18 mouse cellular contexts compared by ENCODE assay signal in the genomic region with DNA sequence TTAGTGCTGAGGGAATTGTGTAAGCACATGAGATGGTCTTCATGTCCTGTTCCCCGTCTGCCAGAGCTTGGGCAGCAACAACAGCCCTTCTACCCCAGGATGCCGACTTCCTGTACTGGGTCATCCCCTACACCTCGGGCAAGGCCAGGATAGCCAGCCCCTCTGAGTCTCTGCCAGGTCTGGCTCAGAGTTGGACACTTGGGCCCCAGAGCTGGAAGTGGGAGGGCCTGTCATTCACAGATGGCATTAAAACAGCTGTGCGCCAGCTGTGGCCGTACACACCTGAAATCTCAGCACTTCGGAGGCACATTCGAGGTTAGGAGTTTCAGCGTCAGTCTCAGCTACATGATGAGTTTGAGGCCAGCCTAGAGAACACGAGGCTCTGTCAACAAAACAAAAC. TPM values are rescaled to one million over a fixed set of nuclear protein-coding genes. Genes with fewer than 3 reads are reported as not detected.
A peak's percentile ranks its signal among the peaks of the same experiment; 100 is the strongest.
DNase-seq lines count a peak whose midpoint lies in the region; ATAC-seq and TF ChIP-seq lines count a peak whose summit lies in the region.
"Had no signal": no experiment of that assay in that cellular context is flagged by ENCODE, and none has a peak within 500 bp of the region (broad histone marks: within the 10 kb centered on the region; RNA-seq: fewer than 3 reads in every experiment).

No protein-coding gene starts in this region.

- peaks cover 10% of the 10 kb centered on the region; the same call in 1 of the 2 replicates for H3K27me3 ChIP-seq in hindbrain, embryonic 13.5 days
- peaks cover 22% of the 10 kb centered on the region; the same call in 1 of the 2 replicates for H3K27me3 ChIP-seq in hindbrain, embryonic 10.5 days (ENCODE audit: insufficient read depth, poor library complexity, severe bottlenecking)
- no peaks in the 10 kb centered on the region for H3K27me3 ChIP-seq in C2C12 (ENCODE audit: control insufficient read depth, insufficient read depth, insufficient read length)
- no peaks in the 10 kb centered on the region for H3K27me3 ChIP-seq in embryonic facial prominence, embryonic 14.5 days (replicated peaks; ENCODE audit: control insufficient read depth, insufficient read depth, low read length)
- no peaks in the 10 kb centered on the region; the same call in 1 of the 2 replicates for H3K27me3 ChIP-seq in forebrain, embryonic 12.5 days
- H3K27me3 ChIP-seq: stomach, embryonic 15.5 days had no signal

- ATAC-seq in hindbrain, embryonic 13.5 days (ENCODE audit: low FRiP score), result no peak
- no peak for ATAC-seq in embryonic facial prominence, embryonic 14.5 days (ENCODE audit: low read depth)
- no peak for ATAC-seq in forebrain, embryonic 12.5 days (ENCODE audit: low FRiP score)
- ATAC-seq: hindbrain, embryonic 16.5 days had no signal

- peak; percentile 55 for DNase-seq in adrenal gland, adult 2 months
- DNase-seq in adrenal gland, postnatal 25 days, result no peak
- no peak for DNase-seq in hindbrain, embryonic 10.5 days (ENCODE audit: low spot score)
- no peak for DNase-seq in embryonic facial prominence, embryonic 14.5 days (ENCODE audit: low spot score)
- DNase-seq in urinary bladder, postnatal 25 days (ENCODE audit: low spot score), result no peak
- DNase-seq: B cell, adult 2 months; cerebellum, adult 11-12 months; kidney, adult 18-20 months; kidney, postnatal 14 days; left cerebral cortex, postnatal 4 days; lung, postnatal 36 days; right cerebral cortex, adult 18-20 months had no signal

- 0 out of 2 replicates have a peak overlapping the region, but pooled peaks have one; percentile 29 for H3K9ac ChIP-seq in hindbrain, embryonic 13.5 days
- H3K9ac ChIP-seq in embryonic facial prominence, embryonic 14.5 days (ENCODE audit: low read depth, low read length), result no peak overlapping the region
- H3K9ac ChIP-seq in forebrain, embryonic 12.5 days, result no peak overlapping the region
- H3K9ac ChIP-seq: midbrain, embryonic 12.5 days; stomach, embryonic 15.5 days had no signal

- peaks cover 89% of the 10 kb centered on the region for H3K79me2 ChIP-seq in C2C12 (ENCODE audit: control insufficient read depth, insufficient read depth)

- no peak for TF ChIP-seq CTCF in C2C12 (IDR thresholded peaks at IDR 0.05; ENCODE audit: control insufficient read depth, insufficient read depth, insufficient read length)

- H3K36me3 ChIP-seq in hindbrain, embryonic 13.5 days, result no peaks in the 10 kb centered on the region
- H3K36me3 ChIP-seq in hindbrain, embryonic 10.5 days, result no peaks in the 10 kb centered on the region
- H3K36me3 ChIP-seq in C2C12 (ENCODE audit: control insufficient read depth, insufficient read depth), result peaks cover 61% of the 10 kb centered on the region
- H3K36me3 ChIP-seq in embryonic facial prominence, embryonic 14.5 days (ENCODE audit: control insufficient read depth, insufficient read depth, low read length), result no peaks in the 10 kb centered on the region; the same call in 1 of the 2 replicates
- H3K36me3 ChIP-seq in forebrain, embryonic 12.5 days (replicated peaks), result no peaks in the 10 kb centered on the region
- H3K36me3 ChIP-seq: midbrain, embryonic 12.5 days; stomach, embryonic 15.5 days had no signal

- no peak overlapping the region for H3K4me2 ChIP-seq in hindbrain, embryonic 13.5 days
- no peak overlapping the region for H3K4me2 ChIP-seq in embryonic facial prominence, embryonic 14.5 days (ENCODE audit: low read depth, low read length)
- H3K4me2 ChIP-seq in forebrain, embryonic 12.5 days, result no peak overlapping the region
- H3K4me2 ChIP-seq: midbrain, embryonic 12.5 days; stomach, embryonic 15.5 days had no signal

- peak overlapping the region; percentile 16 for H3ac ChIP-seq in C2C12 (ENCODE audit: control insufficient read depth, insufficient read length, low read depth)

- H3K79me3 ChIP-seq in C2C12 (ENCODE audit: low read depth), result peaks cover 71% of the 10 kb centered on the region

- 82% methylated on average over 9 of the region's 9 CpGs for WGBS in hindbrain, embryonic 13.5 days
- WGBS in hindbrain, embryonic 10.5 days, result 73% methylated on average over 9 of the region's 9 CpGs
- WGBS in embryonic facial prominence, embryonic 14.5 days, result 48% methylated on average over 9 of the region's 9 CpGs
- WGBS in forebrain, embryonic 12.5 days, result 74% methylated on average over 9 of the region's 9 CpGs

- no peak overlapping the region for H3K27ac ChIP-seq in hindbrain, embryonic 13.5 days
- H3K27ac ChIP-seq in hindbrain, embryonic 10.5 days, result no peak overlapping the region
- 0 out of 2 replicates have a peak overlapping the region, but pooled peaks have one; percentile 23 for H3K27ac ChIP-seq in embryonic facial prominence, embryonic 14.5 days (replicated peaks; ENCODE audit: low read depth, low read length)
- no peak overlapping the region for H3K27ac ChIP-seq in forebrain, embryonic 12.5 days
- H3K27ac ChIP-seq: midbrain, embryonic 12.5 days had no signal

- H3K9me3 ChIP-seq in hindbrain, embryonic 13.5 days, result no peaks in the 10 kb centered on the region
- no peaks in the 10 kb centered on the region for H3K9me3 ChIP-seq in hindbrain, embryonic 10.5 days
- H3K9me3 ChIP-seq in embryonic facial prominence, embryonic 14.5 days (ENCODE audit: control insufficient read depth, low read length), result no peaks in the 10 kb centered on the region
- no peaks in the 10 kb centered on the region for H3K9me3 ChIP-seq in forebrain, embryonic 12.5 days
- H3K9me3 ChIP-seq: midbrain, embryonic 12.5 days; stomach, embryonic 15.5 days had no signal

- no peak overlapping the region for H3K4me3 ChIP-seq in hindbrain, embryonic 13.5 days
- no peak overlapping the region for H3K4me3 ChIP-seq in hindbrain, embryonic 10.5 days
- H3K4me3 ChIP-seq in C2C12 (ENCODE audit: insufficient read depth, poor library complexity, severe bottlenecking), result no peak overlapping the region
- no peak overlapping the region for H3K4me3 ChIP-seq in embryonic facial prominence, embryonic 14.5 days (ENCODE audit: low read depth, low read length)
- no peak overlapping the region for H3K4me3 ChIP-seq in forebrain, embryonic 12.5 days (replicated peaks)
- H3K4me3 ChIP-seq: midbrain, embryonic 12.5 days; stomach, embryonic 15.5 days had no signal

- H3K4me1 ChIP-seq in hindbrain, embryonic 13.5 days (replicated peaks), result peaks cover 32% of the 10 kb centered on the region
- peaks cover 67% of the 10 kb centered on the region for H3K4me1 ChIP-seq in hindbrain, embryonic 10.5 days (replicated peaks)
- peaks cover 34% of the 10 kb centered on the region for H3K4me1 ChIP-seq in embryonic facial prominence, embryonic 14.5 days (ENCODE audit: control insufficient read depth, insufficient read depth, low read length)
- H3K4me1 ChIP-seq in forebrain, embryonic 12.5 days, result peaks cover 24% of the 10 kb centered on the region

TF ChIP-seq in C2C12, 6 proteins besides CTCF, POLR2A, EP300 and RAD21:
- TF ChIP-seq FOSL1 (IDR thresholded peaks at IDR 0.05; ENCODE audit: insufficient read depth, low read length, poor library complexity, severe bottlenecking) (no peak), MYOD1 (IDR thresholded peaks at IDR 0.05; ENCODE audit: control insufficient read depth, insufficient read length, low read depth) (no peak), CEBPB (IDR thresholded peaks at IDR 0.05; ENCODE audit: low read depth) (no peak), MAX (IDR thresholded peaks at IDR 0.05) (no peak), USF1 (IDR thresholded peaks at IDR 0.05; ENCODE audit: low read depth) (no peak), MYOG (IDR thresholded peaks at IDR 0.05; ENCODE audit: control insufficient read depth, extremely low read depth, insufficient read length) (no peak)

RNA-seq across cellular contexts. Expression of a gene that starts 7.9 kb away (rescaled TPM):
- total RNA-seq in adrenal gland, adult 2 months (2021), result 10 to 100 TPM; 20.7 to 40.6 TPM
- 45.0 and 47.9 TPM in 2 replicates for polyA plus RNA-seq in adrenal gland, adult 2 months (2012; rRNA removed)
- total RNA-seq in adrenal gland, postnatal 25 days (2021), result 32.6 and 34.1 TPM in 2 replicates
- 1.1 and 1.6 TPM in 2 replicates for polyA plus RNA-seq in hindbrain, embryonic 13.5 days (2015; fragmentation: Nextera tagmentation; extraction: Ambion mirVana)
- 1.5 and 1.8 TPM in 2 replicates for polyA plus RNA-seq in hindbrain, embryonic 10.5 days (2016; fragmentation: Nextera tagmentation; extraction: Ambion mirVana)
- polyA plus RNA-seq in C2C12 (2012; fragmentation: generic; extraction: Trizol), result 118 TPM
- 6.4 and 8.1 TPM in 2 replicates for polyA plus RNA-seq in embryonic facial prominence, embryonic 14.5 days (2014; fragmentation: Nextera tagmentation; extraction: Ambion mirVana)
- 0.70 and 1.3 TPM in 2 replicates for polyA plus RNA-seq in forebrain, embryonic 12.5 days (2016; fragmentation: Nextera tagmentation; extraction: Ambion mirVana)

RNA-seq across cellular contexts. Expression of a gene that starts 23.4 kb away (rescaled TPM):
- total RNA-seq in adrenal gland, adult 2 months (2021), result 10 to 100 TPM; 10.7 to 39.1 TPM
- polyA plus RNA-seq in adrenal gland, adult 2 months (2012; rRNA removed), result 10.6 and 11.0 TPM in 2 replicates
- 17.8 and 21.0 TPM in 2 replicates for total RNA-seq in adrenal gland, postnatal 25 days (2021)
- polyA plus RNA-seq in hindbrain, embryonic 13.5 days (2015; fragmentation: Nextera tagmentation; extraction: Ambion mirVana), result 3.1 and 3.2 TPM in 2 replicates
- 3.7 and 5.5 TPM in 2 replicates for polyA plus RNA-seq in hindbrain, embryonic 10.5 days (2016; fragmentation: Nextera tagmentation; extraction: Ambion mirVana)
- 10.1 TPM for polyA plus RNA-seq in C2C12 (2012; fragmentation: generic; extraction: Trizol)
- 23.2 and 26.5 TPM in 2 replicates for polyA plus RNA-seq in embryonic facial prominence, embryonic 14.5 days (2014; fragmentation: Nextera tagmentation; extraction: Ambion mirVana)
- 2.0 and 2.8 TPM in 2 replicates for polyA plus RNA-seq in forebrain, embryonic 12.5 days (2016; fragmentation: Nextera tagmentation; extraction: Ambion mirVana)

RNA-seq across cellular contexts. Expression of a gene that starts 48.0 kb away (rescaled TPM):
- total RNA-seq in adrenal gland, adult 2 months (2021), result 10 to 100 TPM; 23.6 to 53.6 TPM
- polyA plus RNA-seq in adrenal gland, adult 2 months (2012; rRNA removed), result 49.1 and 67.3 TPM in 2 replicates
- 34.8 and 46.0 TPM in 2 replicates for total RNA-seq in adrenal gland, postnatal 25 days (2021)
- polyA plus RNA-seq in hindbrain, embryonic 13.5 days (2015; fragmentation: Nextera tagmentation; extraction: Ambion mirVana), result 62.6 and 63.8 TPM in 2 replicates
- 281 and 334 TPM in 2 replicates for polyA plus RNA-seq in hindbrain, embryonic 10.5 days (2016; fragmentation: Nextera tagmentation; extraction: Ambion mirVana)
- 164 TPM for polyA plus RNA-seq in C2C12 (2012; fragmentation: generic; extraction: Trizol)
- 211 and 239 TPM in 2 replicates for polyA plus RNA-seq in embryonic facial prominence, embryonic 14.5 days (2014; fragmentation: Nextera tagmentation; extraction: Ambion mirVana)
- 151 and 173 TPM in 2 replicates for polyA plus RNA-seq in forebrain, embryonic 12.5 days (2016; fragmentation: Nextera tagmentation; extraction: Ambion mirVana)
